Mouse (Mus musculus) lung, postnatal 36 days (tissue): ENCODE results near the gene Adra2c.
A peak's percentile ranks its signal among the peaks of the same experiment; 100 is the strongest.

Source experiments
- DNase-seq: peaks from one replicate; pipeline ENCODE4 v3.0.0; 2022; ENCODE audit warnings: mixed read lengths

The Adra2c gene

GRCm38 (mm10) chr5:35278019-35278418 is at the start of gene Adra2c:
Gene Adra2c (plus strand): TSS chr5:35278319.
- no peak for DNase-seq

GRCm38 (mm10) chr5:35233142-35233541 is 45.0 kb upstream of the Adra2c start:
- DNase-seq = no peak

DNA sequence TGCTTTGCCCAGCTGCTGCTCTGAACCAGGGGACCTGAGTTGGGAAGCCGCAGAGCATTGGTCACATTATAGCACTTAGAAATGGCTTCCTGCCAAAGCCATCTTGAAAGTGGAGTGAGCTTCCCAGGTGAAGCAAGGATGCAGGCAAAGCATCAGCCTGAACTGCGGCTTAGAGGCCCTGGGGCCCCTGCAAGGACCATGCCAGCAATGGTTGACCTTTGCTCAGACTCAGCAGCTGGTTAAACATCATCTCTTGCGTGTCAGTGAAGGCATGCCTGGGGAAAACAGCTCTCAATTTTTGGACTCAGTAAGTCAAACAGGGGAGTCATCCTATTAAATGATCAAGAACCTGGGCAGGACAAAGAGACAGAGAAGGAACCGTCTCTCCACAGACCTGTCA is 40.4 kb upstream of the Adra2c start:
- no peak for DNase-seq

DNA sequence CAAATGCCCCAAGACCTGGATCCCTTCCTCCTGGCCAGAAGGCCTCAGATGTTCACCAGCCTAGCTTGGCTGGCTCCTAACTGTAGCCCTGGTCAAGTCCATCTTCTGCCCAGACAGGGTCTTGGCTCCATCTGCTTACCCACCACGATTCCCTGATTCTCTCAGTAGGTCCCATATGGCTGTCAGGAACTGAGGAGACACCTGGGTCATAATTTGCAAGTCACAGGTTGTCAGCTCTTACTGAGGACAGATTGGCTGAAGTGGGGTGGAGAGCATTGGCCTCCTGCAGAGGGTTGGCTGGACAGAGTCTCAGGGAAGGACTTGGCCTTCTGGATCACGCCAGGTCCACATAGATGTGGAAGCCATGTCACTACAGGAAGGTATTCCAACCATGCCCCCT is 39.5 kb upstream of the Adra2c start:
- no peak for DNase-seq

DNA sequence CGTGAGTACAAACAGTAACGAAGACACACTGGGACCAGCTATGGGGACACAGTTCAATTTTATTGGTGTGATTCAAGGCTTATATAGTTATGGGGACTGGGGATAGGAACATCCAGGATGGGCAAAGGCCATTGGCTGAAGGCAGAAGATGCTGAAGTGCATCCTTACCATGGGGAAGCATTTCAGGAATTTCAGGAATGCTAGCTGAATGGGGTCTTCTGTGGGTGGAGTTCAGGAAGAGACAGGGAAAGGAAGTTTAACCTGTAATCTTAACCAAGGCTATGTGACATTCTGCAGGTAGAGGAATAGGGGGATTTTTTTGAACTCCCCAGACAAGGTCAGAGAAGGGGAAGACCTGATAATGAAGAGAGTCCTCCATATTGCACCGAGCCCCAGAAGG is 36.6 kb upstream of the Adra2c start:
- no peak for DNase-seq

GRCm38 (mm10) chr5:35244204-35244603 is 33.9 kb upstream of the Adra2c start:
- DNase-seq = peak; percentile 6

- no peak for DNase-seq
Measured at GRCm38 (mm10) chr5:35245555-35246273, 32.4 kb upstream of the Adra2c start.

DNA sequence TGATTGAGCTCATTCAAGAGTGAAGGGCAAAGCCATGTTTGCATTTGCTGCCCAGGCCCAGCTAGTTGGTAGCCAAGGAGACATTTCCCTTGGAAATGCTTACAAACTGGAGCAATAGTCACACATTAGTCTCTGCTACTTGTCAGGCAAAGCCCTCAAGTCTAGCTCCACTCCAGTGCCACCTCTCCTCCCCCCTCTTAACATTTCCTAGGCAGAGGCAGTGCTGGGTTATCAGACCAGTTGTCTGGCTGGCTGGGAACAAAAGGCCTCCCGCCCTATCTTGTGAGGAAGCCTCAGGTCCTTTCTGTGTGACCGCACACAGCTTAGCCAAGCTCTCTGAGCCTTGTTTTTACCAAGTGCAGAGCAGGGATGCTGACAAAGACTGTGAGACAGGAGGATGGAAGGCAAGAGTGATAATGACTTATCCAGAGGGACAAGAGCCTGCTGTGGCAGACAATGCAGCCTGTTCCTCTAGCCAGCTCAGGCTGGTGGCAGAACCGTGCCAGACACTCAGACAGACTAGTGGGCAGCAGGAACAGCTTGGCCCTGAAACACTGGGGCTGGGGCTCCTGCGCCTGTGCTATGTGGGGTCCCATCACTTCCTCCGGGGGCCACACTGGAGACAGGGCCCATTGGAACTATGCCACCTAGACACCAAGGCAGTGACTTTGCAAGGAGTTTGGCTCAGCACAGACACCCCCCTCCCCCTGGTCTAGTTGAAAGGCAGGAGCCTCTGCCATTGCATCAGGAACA is 23.0 kb upstream of the Adra2c start:
- DNase-seq = no peak

- peak; percentile 1 for DNase-seq
Measured at GRCm38 (mm10) chr5:35263716-35264115, 14.4 kb upstream of the Adra2c start.

- DNase-seq = no peak
Measured at GRCm38 (mm10) chr5:35267486-35267885, 10.6 kb upstream of the Adra2c start.

- no peak for DNase-seq
Measured at GRCm38 (mm10) chr5:35275356-35275755, 2.8 kb upstream of the Adra2c start.

DNA sequence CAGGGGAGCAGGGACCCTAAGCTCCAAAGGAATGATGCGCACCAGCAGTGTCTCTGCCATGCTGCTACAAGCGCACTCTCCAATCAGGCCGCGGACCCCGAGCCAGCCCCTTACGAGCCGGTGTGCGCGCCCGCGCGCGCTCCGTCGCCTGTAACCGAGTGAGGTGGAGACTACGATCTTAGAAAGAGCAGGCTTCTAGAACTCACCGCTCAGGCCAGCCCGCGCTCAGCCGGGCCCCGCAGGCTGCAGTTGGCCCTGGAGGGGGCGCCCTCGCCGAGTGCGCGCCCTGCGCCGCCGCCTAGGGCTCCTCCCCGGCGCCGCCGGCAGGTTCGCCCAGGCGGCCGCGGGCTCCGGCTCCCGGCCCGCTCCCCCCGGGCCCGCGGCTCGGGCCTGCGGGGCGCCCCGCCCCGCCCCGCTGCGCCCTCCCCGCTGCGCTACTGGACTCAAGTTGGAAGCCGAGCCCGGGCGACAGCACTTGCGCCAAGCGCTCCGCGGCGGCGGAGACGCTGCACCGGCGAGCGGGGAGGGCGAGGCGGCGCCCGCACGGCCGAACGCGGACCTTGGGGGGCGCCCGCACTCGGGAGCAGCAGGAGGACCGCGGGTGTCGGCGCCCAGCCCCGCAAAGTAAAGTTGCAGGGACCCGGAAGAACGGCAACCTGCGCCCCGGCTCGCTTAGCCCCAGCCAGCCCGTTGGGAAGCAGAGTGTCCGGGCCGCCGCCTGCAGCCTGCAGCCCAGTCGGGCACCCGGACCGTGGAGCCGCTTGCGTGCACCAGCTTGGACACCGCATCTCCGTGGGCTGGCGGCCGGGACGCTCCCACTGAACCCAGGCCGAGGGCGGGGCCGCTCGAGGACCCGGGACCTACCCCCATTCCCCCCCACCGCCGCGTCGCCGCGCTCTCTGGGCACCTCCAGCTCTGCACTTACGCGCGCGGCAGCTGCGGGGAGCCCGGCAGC is 899 bp downstream of the Adra2c start:
- DNase-seq = no peak

DNA sequence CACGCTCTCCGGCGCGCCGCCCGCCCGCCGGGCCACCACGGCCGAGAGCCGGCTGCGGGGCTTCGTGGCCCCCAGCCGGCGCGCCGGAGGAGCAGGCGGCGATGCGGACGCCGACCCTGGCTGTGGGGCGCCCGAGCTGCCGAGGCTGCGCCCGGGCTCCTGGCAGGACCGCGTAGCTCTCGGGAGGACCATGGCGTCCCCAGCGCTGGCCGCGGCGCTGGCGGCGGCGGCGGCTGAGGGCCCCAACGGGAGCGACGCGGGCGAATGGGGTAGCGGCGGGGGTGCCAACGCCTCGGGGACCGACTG is 1.5 kb downstream of the Adra2c start:
- no peak for DNase-seq

DNA sequence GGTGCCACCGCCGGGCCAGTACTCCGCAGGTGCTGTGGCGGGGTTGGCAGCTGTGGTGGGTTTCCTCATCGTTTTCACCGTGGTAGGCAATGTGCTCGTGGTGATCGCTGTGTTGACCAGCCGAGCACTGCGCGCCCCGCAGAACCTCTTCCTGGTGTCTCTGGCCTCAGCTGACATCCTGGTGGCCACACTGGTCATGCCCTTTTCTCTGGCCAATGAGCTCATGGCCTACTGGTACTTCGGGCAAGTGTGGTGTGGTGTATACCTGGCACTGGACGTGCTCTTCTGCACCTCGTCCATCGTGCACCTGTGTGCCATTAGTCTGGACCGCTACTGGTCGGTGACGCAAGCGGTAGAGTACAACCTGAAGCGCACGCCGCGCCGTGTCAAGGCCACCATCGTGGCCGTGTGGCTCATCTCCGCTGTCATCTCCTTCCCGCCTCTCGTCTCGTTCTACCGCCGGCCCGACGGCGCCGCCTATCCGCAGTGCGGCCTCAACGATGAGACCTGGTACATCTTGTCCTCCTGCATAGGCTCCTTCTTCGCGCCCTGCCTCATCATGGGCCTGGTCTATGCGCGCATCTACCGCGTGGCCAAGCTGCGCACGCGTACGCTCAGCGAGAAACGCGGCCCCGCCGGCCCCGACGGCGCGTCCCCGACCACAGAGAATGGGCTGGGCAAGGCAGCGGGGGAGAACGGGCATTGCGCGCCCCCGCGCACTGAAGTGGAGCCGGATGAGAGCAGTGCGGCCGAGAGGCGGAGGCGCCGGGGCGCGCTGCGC is 2.1 kb downstream of the Adra2c start:
- no peak for DNase-seq

DNA sequence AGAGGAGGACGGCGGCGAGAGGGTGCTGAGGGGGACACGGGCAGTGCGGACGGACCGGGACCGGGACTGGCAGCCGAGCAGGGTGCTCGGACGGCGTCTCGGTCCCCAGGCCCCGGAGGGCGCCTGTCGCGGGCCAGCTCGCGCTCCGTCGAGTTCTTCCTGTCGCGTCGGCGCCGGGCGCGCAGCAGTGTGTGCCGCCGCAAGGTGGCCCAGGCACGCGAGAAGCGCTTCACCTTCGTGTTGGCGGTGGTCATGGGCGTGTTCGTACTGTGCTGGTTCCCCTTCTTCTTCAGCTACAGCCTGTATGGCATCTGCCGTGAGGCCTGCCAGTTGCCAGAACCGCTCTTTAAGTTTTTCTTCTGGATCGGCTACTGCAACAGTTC is 2.7 kb downstream of the Adra2c start:
- no peak for DNase-seq

GRCm38 (mm10) chr5:35285281-35285680 is 7.2 kb downstream of the Adra2c start:
- DNase-seq = no peak

GRCm38 (mm10) chr5:35286190-35286589 is 8.1 kb downstream of the Adra2c start:
- no peak for DNase-seq

DNA sequence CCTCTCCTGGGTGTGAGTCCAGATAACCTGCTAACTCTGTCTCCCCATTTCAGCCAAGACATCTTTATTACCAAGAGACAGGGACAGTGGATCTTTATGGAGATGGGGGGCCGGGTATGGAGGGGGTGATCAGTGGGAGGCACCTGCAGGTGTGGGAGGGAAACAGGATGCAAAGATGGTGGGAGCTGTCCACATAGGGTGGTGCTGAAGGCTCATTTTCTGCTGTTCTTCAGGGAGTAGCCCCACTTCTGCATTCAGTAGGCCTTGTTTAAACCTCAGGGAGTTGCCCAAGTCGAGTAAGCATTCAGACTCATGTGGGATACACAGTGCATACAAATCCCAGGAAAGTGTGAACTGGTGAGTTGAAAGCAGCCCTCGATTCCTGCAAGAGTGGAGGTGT is 21.5 kb downstream of the Adra2c start:
- DNase-seq = no peak

GRCm38 (mm10) chr5:35304191-35304590 is 26.1 kb downstream of the Adra2c start:
- no peak for DNase-seq

DNA sequence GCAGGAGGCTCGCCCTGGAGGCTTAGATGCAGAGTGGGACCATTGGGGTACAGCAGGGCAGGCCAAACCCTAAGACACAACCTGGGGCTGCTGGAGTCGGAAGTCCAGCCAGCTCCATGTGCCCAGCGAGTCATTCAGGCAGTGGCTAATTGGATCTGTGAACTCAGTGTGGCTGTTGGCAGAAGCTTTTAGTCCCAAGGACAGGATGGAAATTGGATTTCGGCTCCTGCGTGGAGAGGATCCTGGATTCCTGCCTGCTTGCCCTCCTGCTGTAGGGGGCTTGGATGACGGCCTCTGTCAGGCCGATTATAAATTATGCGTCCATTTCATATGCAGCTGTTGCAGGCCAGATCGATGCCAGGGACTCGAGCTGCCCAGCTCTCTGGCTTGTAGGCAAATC is 27.2 kb downstream of the Adra2c start:
- DNase-seq = no peak

- no peak for DNase-seq
Measured at GRCm38 (mm10) chr5:35306692-35307091, 28.6 kb downstream of the Adra2c start.

DNA sequence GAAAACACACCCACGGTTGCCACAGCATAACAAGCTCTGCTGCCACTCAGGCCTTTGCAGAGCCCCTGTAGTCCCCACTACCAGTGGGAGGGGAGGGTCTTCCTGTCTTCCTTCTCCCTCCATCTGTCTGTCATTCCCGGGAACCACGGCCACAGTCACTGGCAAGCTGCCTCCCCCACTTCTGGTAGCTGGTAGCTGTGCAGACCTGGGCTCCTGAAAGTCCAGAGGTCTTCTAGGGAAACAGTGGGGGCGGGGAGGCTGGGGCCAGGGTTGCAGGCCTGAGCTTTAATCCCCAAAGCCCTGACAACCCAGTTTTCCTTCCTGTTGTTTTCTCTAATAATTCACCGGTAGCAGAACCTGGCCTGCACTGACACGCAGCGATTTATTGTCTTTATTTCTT is 31.7 kb downstream of the Adra2c start:
- no peak for DNase-seq

DNA sequence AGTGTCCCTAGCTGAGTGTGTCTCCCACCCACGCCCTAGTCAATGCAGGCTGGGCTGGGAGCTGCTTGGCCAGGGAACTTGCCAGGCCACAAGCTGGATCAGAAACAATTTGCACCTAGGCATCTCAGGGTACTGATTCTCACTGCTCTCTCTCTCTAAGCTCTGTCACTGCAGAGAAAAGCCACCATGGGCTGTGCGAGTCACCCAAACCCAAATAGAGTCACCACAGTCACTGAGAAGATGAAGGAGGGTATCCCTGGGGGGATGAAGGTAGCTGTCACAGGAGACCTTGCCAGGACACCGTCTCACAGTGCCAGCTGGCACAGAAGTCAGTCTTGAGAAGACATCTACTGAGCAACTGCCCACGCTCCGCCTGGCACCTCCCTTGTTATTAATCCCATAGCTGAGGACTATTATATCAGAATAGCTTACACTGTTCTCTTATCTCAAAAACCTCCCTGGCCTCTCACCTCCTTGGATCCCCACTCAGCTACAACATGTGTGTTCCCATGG is 33.7 kb downstream of the Adra2c start:
- no peak for DNase-seq
